10 mouse cellular contexts compared by ENCODE assay signal in genomic region chr3:57277453-57277852, GRCm38 (mm10). TPM values are rescaled to one million over a fixed set of nuclear protein-coding genes. Genes with fewer than 3 reads are reported as not detected.
A peak's percentile ranks its signal among the peaks of the same experiment; 100 is the strongest.
DNase-seq lines count a peak whose midpoint lies in the region; ATAC-seq lines count a peak whose summit lies in the region.
"Had no signal": no experiment of that assay in that cellular context is flagged by ENCODE, and none has a peak within 500 bp of the region (broad histone marks: within the 10 kb centered on the region; RNA-seq: fewer than 3 reads in every experiment).

No protein-coding gene starts in this region.

- H3K36me3 ChIP-seq in liver, embryonic 11.5 days (ENCODE audit: control insufficient read depth, insufficient read depth, low read length) = no peaks in the 10 kb centered on the region
- no peaks in the 10 kb centered on the region for H3K36me3 ChIP-seq in stomach, embryonic 16.5 days (ENCODE audit: control insufficient read depth, insufficient read depth, low read length)
- H3K36me3 ChIP-seq in hindbrain, embryonic 11.5 days (ENCODE audit: control insufficient read depth, insufficient read depth, low read length) = no peaks in the 10 kb centered on the region
- H3K36me3 ChIP-seq: limb, embryonic 10.5 days had no signal

- H3K27me3 ChIP-seq in liver, embryonic 11.5 days (replicated peaks; ENCODE audit: control insufficient read depth, insufficient read depth, low read length) = no peaks in the 10 kb centered on the region
- H3K27me3 ChIP-seq in stomach, embryonic 16.5 days (ENCODE audit: control insufficient read depth, insufficient read depth, low read length) = no peaks in the 10 kb centered on the region
- H3K27me3 ChIP-seq in hindbrain, embryonic 11.5 days (ENCODE audit: control insufficient read depth, insufficient read depth, low read length) = no peaks in the 10 kb centered on the region

- WGBS in liver, embryonic 11.5 days = 66% methylated on average over 5 of the region's 5 CpGs
- WGBS in stomach, embryonic 16.5 days = 65% methylated on average over 5 of the region's 5 CpGs
- 86% methylated on average over 5 of the region's 5 CpGs for WGBS in hindbrain, embryonic 11.5 days

- peak overlapping the region; percentile 27 for H3K27ac ChIP-seq in brown adipose tissue, adult 24 weeks (replicated peaks; ENCODE audit: low read depth, low read length)
- no peak overlapping the region for H3K27ac ChIP-seq in liver, embryonic 11.5 days (ENCODE audit: low read depth, low read length)
- no peak overlapping the region for H3K27ac ChIP-seq in stomach, embryonic 16.5 days (ENCODE audit: low read length)
- H3K27ac ChIP-seq in hindbrain, embryonic 11.5 days (ENCODE audit: low read depth, low read length) = no peak overlapping the region
- H3K27ac ChIP-seq: limb, embryonic 10.5 days had no signal

- ATAC-seq in liver, embryonic 11.5 days (replicated peaks; ENCODE audit: low FRiP score) = peak; percentile 92
- peak; percentile 69; the same call in 1 of the 2 replicates for ATAC-seq in stomach, embryonic 16.5 days (ENCODE audit: insufficient read depth, low FRiP score)
- no peak for ATAC-seq in hindbrain, embryonic 11.5 days (ENCODE audit: low FRiP score)

- DNase-seq in kidney, postnatal 25 days = peak; percentile 23 to 46
- DNase-seq in kidney, adult 18-20 months = no peak
- no peak for DNase-seq in liver, embryonic 11.5 days (ENCODE audit: low spot score)
- DNase-seq in hindbrain, embryonic 11.5 days (ENCODE audit: low spot score) = no peak
- DNase-seq in spleen, postnatal 10 days (ENCODE audit: low spot score in 2 of 2) = no peak
- DNase-seq: cerebellum, adult 18-20 months; midbrain, embryonic 14.5 days had no signal

- no peaks in the 10 kb centered on the region for H3K4me1 ChIP-seq in brown adipose tissue, adult 24 weeks (ENCODE audit: control insufficient read depth, insufficient read depth, insufficient read length, low read length)
- H3K4me1 ChIP-seq in liver, embryonic 11.5 days (replicated peaks; ENCODE audit: control insufficient read depth, insufficient read depth, low read length) = no peaks in the 10 kb centered on the region
- H3K4me1 ChIP-seq in stomach, embryonic 16.5 days (ENCODE audit: control insufficient read depth, insufficient read depth, low read length) = peaks cover 5% of the 10 kb centered on the region; the same call in 1 of the 2 replicates
- no peaks in the 10 kb centered on the region for H3K4me1 ChIP-seq in hindbrain, embryonic 11.5 days (replicated peaks; ENCODE audit: control insufficient read depth, insufficient read depth, low read length)
- H3K4me1 ChIP-seq: limb, embryonic 10.5 days had no signal

- no peaks in the 10 kb centered on the region for H3K9me3 ChIP-seq in liver, embryonic 11.5 days (ENCODE audit: control insufficient read depth, low read length)
- no peaks in the 10 kb centered on the region for H3K9me3 ChIP-seq in stomach, embryonic 16.5 days (replicated peaks; ENCODE audit: control insufficient read depth, low read length)
- H3K9me3 ChIP-seq in hindbrain, embryonic 11.5 days (ENCODE audit: control insufficient read depth, low read length) = no peaks in the 10 kb centered on the region
- H3K9me3 ChIP-seq: limb, embryonic 10.5 days had no signal

- no peak overlapping the region for H3K4me3 ChIP-seq in brown adipose tissue, adult 24 weeks (ENCODE audit: insufficient read depth, low read depth, low read length)
- no peak overlapping the region for H3K4me3 ChIP-seq in liver, embryonic 11.5 days (ENCODE audit: low read depth, low read length)
- H3K4me3 ChIP-seq in stomach, embryonic 16.5 days (replicated peaks; ENCODE audit: low read length) = no peak overlapping the region
- H3K4me3 ChIP-seq in hindbrain, embryonic 11.5 days (ENCODE audit: low read depth, low read length) = no peak overlapping the region
- H3K4me3 ChIP-seq: limb, embryonic 10.5 days had no signal

- H3K9ac ChIP-seq in liver, embryonic 11.5 days (ENCODE audit: low read depth, low read length) = no peak overlapping the region
- H3K9ac ChIP-seq in stomach, embryonic 16.5 days (ENCODE audit: low read length) = no peak overlapping the region
- H3K9ac ChIP-seq in hindbrain, embryonic 11.5 days (ENCODE audit: low read depth, low read length) = no peak overlapping the region

- H3K4me2 ChIP-seq in liver, embryonic 11.5 days = no peak overlapping the region
- no peak overlapping the region for H3K4me2 ChIP-seq in stomach, embryonic 16.5 days (ENCODE audit: low read depth, low read length)
- no peak overlapping the region for H3K4me2 ChIP-seq in hindbrain, embryonic 11.5 days (replicated peaks; ENCODE audit: low read depth, low read length)

RNA-seq across cellular contexts. Expression of gene Tm4sf1, which starts 24.3 kb away (rescaled TPM):
- polyA plus RNA-seq in brown adipose tissue, adult 24 weeks (2012; ENCODE audit: insufficient read depth, insufficient read length, missing spikeins) = 49.0 and 77.1 TPM in 2 replicates
- 7.3 and 8.4 TPM in 2 replicates for polyA plus RNA-seq in liver, embryonic 11.5 days (2014; fragmentation: Nextera tagmentation; extraction: Ambion mirVana)
- polyA plus RNA-seq in stomach, embryonic 16.5 days (2015; fragmentation: Nextera tagmentation; extraction: Ambion mirVana) = 59.7 and 66.7 TPM in 2 replicates
- 14.3 and 15.2 TPM in 2 replicates for polyA plus RNA-seq in hindbrain, embryonic 11.5 days (2014; fragmentation: Nextera tagmentation; extraction: Ambion mirVana)

Comparison
In these comparisons a context has a peak if more than half of its experiments do, and no peak if none do; other contexts are left out.
1. DNase-seq: peak in kidney, postnatal 25 days (2 of 2); none in kidney, adult 18-20 months (single experiment), liver, embryonic 11.5 days (single experiment), hindbrain, embryonic 11.5 days (single experiment) and spleen, postnatal 10 days (0 of 2).